Mouse (Mus musculus): ENCODE measurements around the gene Rwdd4a.

The Rwdd4a gene

DNA sequence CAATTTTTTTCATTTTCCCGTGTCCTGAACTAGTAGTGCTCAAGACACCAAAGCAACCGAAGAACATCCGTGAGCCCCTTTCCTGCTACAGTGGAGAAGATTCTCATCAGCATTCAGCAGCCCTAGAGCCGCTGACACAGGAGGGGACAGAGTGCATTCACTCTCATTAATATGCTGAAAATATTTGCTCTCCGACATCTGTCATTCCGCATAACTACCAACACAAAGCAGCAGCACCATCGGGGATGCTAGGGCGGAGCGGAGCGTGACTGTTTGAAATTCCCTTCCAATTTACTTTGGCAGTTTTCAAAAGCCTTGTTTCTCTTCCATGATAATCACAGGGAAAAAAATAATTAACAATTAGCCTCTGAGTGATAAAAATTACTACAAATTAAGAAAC, 56.9 kb downstream of the Rwdd4a start:
- peak; percentile 48 for DNase-seq

DNA sequence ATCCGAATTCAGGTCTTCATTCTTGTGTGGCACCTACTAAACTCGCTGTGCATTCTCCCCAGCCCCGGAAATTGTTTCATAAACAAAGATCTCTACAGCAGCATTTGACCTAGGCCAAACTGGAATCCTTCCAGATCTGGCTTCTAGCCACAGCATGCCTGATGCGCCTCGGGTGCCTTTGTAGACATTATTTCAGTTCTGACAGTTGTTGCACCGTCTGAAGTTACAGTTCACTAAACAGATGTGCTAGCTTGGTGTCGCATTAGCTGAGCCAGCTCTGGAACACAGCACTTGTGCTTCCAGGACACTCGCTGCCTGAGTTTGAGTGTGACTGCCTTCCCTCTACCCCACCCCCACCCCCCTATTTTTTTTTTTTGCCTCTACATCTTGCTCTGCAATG, 67.2 kb downstream of the Rwdd4a start:
- no peak for DNase-seq

All from heart, adult 11 months (tissue).